Mouse (Mus musculus): ENCODE results near the gene Slc17a8. TPM values are rescaled to one million over a fixed set of nuclear protein-coding genes. Genes with fewer than 3 reads are reported as not detected.
A peak's percentile ranks its signal among the peaks of the same experiment; 100 is the strongest.

Slc17a8 gene
- polyA plus RNA-seq, 1 experiment from 2014 or later, result 2.6 TPM

GRCm38 (mm10) chr10:89548028-89548427 is 73.0 kb downstream of the Slc17a8 start:
- Histone ChIP-seq H3K36me3 (no peaks in the 10 kb centered on the region), H3K27ac (peak overlapping the region; percentile 69), H3K4me1 (0 out of 2 replicates have a peak, but pooled peaks cover 4% of the 10 kb centered on the region), H3K4me2 (replicated peaks) (no peak overlapping the region), H3K9me3 (replicated peaks) (no peaks in the 10 kb centered on the region), H3K9ac (no peak overlapping the region), H3K27me3 (no peaks in the 10 kb centered on the region), H3K4me3 (no peak overlapping the region)
- 49% methylated on average over 6 of the region's 6 CpGs for WGBS
- peak; percentile 86 for ATAC-seq (ENCODE audit: low FRiP score)

GRCm38 (mm10) chr10:89546989-89547388 is 74.1 kb downstream of the Slc17a8 start:
- H3K9ac ChIP-seq, result no peak overlapping the region
- H3K4me3 ChIP-seq, result no peak overlapping the region
- no peak for ATAC-seq (ENCODE audit: low FRiP score)
- 0 out of 2 replicates have a peak, but pooled peaks cover 4% of the 10 kb centered on the region for H3K4me1 ChIP-seq
- no peak overlapping the region for H3K4me2 ChIP-seq (replicated peaks)
- H3K27ac ChIP-seq, result peak overlapping the region; percentile 69; the same call in 1 of the 2 replicates
- no peaks in the 10 kb centered on the region for H3K27me3 ChIP-seq
- no peaks in the 10 kb centered on the region for H3K36me3 ChIP-seq
- WGBS, result 93% methylated on average over 2 of the region's 2 CpGs
- H3K9me3 ChIP-seq (replicated peaks), result no peaks in the 10 kb centered on the region

- no peak overlapping the region for H3K4me2 ChIP-seq (replicated peaks)
- no peak overlapping the region for H3K9ac ChIP-seq
- 76% methylated on average over 6 of the region's 6 CpGs for WGBS
- H3K4me1 ChIP-seq, result 0 out of 2 replicates have a peak, but pooled peaks cover 4% of the 10 kb centered on the region
- H3K9me3 ChIP-seq (replicated peaks), result no peaks in the 10 kb centered on the region
- no peaks in the 10 kb centered on the region for H3K36me3 ChIP-seq
- no peak overlapping the region for H3K4me3 ChIP-seq
- no peak for ATAC-seq (ENCODE audit: low FRiP score)
- no peaks in the 10 kb centered on the region for H3K27me3 ChIP-seq
- H3K27ac ChIP-seq, result no peak overlapping the region
These were observed 77.2 kb downstream of the Slc17a8 start for GRCm38 (mm10) chr10:89543867-89544266.

- Histone ChIP-seq H3K4me3 (no peak overlapping the region), H3K9ac (no peak overlapping the region), H3K9me3 (replicated peaks) (no peaks in the 10 kb centered on the region), H3K4me2 (replicated peaks) (no peak overlapping the region), H3K27ac (no peak overlapping the region), H3K36me3 (no peaks in the 10 kb centered on the region), H3K27me3 (no peaks in the 10 kb centered on the region), H3K4me1 (no peaks in the 10 kb centered on the region)
- no peak for ATAC-seq (ENCODE audit: low FRiP score)
- WGBS, result 88% methylated on average over 3 of the region's 3 CpGs
These were observed 78.7 kb downstream of the Slc17a8 start for GRCm38 (mm10) chr10:89542321-89542720.

DNA sequence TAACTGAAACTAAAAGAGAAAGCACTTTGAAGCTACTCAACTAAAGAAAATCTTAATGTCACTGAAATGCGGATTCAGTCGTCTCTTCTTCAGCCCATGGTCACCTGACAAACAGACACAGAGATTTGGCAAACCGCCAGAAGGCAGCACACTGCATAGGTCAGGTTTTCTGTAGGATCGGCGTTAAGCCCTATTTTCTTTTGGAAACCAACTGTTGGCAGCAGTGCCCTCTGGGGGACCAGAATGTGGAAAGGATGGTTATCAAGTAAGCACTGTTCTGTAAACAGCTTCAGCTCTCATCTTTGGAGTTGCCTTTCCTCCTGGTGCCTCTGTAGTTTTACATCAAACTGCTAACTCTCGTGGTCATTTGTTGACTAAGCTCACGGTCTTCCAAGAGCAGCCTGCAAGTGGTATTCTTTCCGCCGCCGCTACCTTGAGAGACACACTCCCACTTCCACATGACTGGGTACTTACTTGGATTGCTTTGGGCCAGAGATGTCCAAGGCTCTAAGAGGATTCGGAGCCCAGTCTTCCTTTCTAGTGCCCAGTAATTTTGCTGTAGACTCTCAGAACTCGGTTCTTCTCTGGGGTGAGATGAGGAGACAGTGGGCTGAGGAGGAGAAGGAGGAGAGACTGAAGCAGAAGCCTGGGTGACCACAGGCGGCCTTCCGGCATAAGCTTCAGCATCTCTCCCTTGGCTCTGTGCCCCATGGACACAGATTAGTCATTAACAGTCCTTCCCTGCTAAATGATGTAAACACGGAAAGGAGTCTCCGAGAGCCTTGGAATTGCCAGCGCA is 87.9 kb downstream of the Slc17a8 start, which contains the start of gene Nr1h4:
Gene Nr1h4, minus strand, starts transcription at position 657 of the 799 bp plus-strand sequence.
- no peak for ATAC-seq (ENCODE audit: low FRiP score)
- no peaks in the 10 kb centered on the region for H3K4me1 ChIP-seq
- H3K27me3 ChIP-seq, result no peaks in the 10 kb centered on the region
- H3K4me3 ChIP-seq, result no peak within 1 kb of the TSS
- no peak within 1 kb of the TSS for H3K4me2 ChIP-seq (replicated peaks)
- 81% methylated on average over 17 of the region's 17 CpGs for WGBS
- no peak within 1 kb of the TSS for H3K9ac ChIP-seq
- H3K27ac ChIP-seq, result no peak within 1 kb of the TSS
- no peaks in the 10 kb centered on the region for H3K9me3 ChIP-seq (replicated peaks)
- H3K36me3 ChIP-seq, result no peaks in the 10 kb centered on the region

GRCm38 (mm10) chr10:89532451-89532850 is 88.6 kb downstream of the Slc17a8 start:
- Histone ChIP-seq H3K27me3 (no peaks in the 10 kb centered on the region), H3K4me1 (no peaks in the 10 kb centered on the region), H3K4me3 (no peak overlapping the region), H3K9ac (no peak overlapping the region), H3K4me2 (replicated peaks) (no peak overlapping the region), H3K36me3 (no peaks in the 10 kb centered on the region), H3K9me3 (replicated peaks) (no peaks in the 10 kb centered on the region), H3K27ac (no peak overlapping the region)
- 86% methylated on average over 5 of the region's 5 CpGs for WGBS
- no peak for ATAC-seq (ENCODE audit: low FRiP score)

- H3K36me3 ChIP-seq, result no peaks in the 10 kb centered on the region
- H3K4me2 ChIP-seq (replicated peaks), result no peak overlapping the region
- H3K9me3 ChIP-seq (replicated peaks), result no peaks in the 10 kb centered on the region
These were observed 89.1 kb downstream of the Slc17a8 start for GRCm38 (mm10) chr10:89531976-89532375.

GRCm38 (mm10) chr10:89531194-89531634 is 89.8 kb downstream of the Slc17a8 start:
- Histone ChIP-seq H3K4me3 (no peak overlapping the region), H3K36me3 (no peaks in the 10 kb centered on the region), H3K4me2 (replicated peaks) (no peak overlapping the region), H3K27me3 (no peaks in the 10 kb centered on the region), H3K4me1 (no peaks in the 10 kb centered on the region), H3K9me3 (replicated peaks) (no peaks in the 10 kb centered on the region), H3K9ac (no peak overlapping the region), H3K27ac (no peak overlapping the region)
- WGBS, result 74% methylated on average over 5 of the region's 5 CpGs
- no peak for ATAC-seq (ENCODE audit: low FRiP score)

More at GRCm38 (mm10) chr10:89531976-89532375, 89.1 kb downstream of the Slc17a8 start:
- ATAC-seq (ENCODE audit: low FRiP score), result no peak
- Histone ChIP-seq H3K27me3 (no peaks in the 10 kb centered on the region), H3K27ac (no peak overlapping the region), H3K4me3 (no peak overlapping the region), H3K9ac (no peak overlapping the region), H3K4me1 (no peaks in the 10 kb centered on the region)
- WGBS, result 80% methylated on average over 2 of the region's 2 CpGs

- Histone ChIP-seq H3K27me3 (no peaks in the 10 kb centered on the region), H3K4me1 (no peaks in the 10 kb centered on the region), H3K36me3 (no peaks in the 10 kb centered on the region), H3K4me2 (replicated peaks) (no peak overlapping the region), H3K27ac (no peak overlapping the region), H3K9me3 (replicated peaks) (no peaks in the 10 kb centered on the region), H3K4me3 (no peak overlapping the region), H3K9ac (no peak overlapping the region)
- ATAC-seq (ENCODE audit: low FRiP score), result no peak
- 88% methylated on average over 5 of the region's 5 CpGs for WGBS
These were observed 94.0 kb downstream of the Slc17a8 start for GRCm38 (mm10) chr10:89527054-89527453.

GRCm38 (mm10) chr10:89525823-89526222 is 95.2 kb downstream of the Slc17a8 start:
- Histone ChIP-seq H3K27me3 (no peaks in the 10 kb centered on the region), H3K4me3 (no peak overlapping the region), H3K36me3 (no peaks in the 10 kb centered on the region), H3K9me3 (replicated peaks) (no peaks in the 10 kb centered on the region), H3K27ac (no peak overlapping the region), H3K9ac (no peak overlapping the region), H3K4me1 (no peaks in the 10 kb centered on the region), H3K4me2 (replicated peaks) (no peak overlapping the region)
- 71% methylated on average over 2 of the region's 2 CpGs for WGBS
- ATAC-seq (ENCODE audit: low FRiP score), result no peak

Measured in hindbrain, embryonic 12.5 days (tissue).